Mouse (Mus musculus) c-Kit-negative CD71-positive TER-119-positive erythroid progenitor cells, embryonic 14.5 days (primary cell): ENCODE measurements at regions not wholly inside any gene's neighbourhood (a gene's known extent, or its start where the extent isn't known, plus 50 kb on each side); places are given as distances from the start of the nearest gene placed in this dataset.

ENCODE experiments used
- DNase-seq: peaks from one replicate; pipeline ENCODE4 v3.0.0-alpha.2; 2013; ENCODE audit warnings: low read depth, low spot score

GRCm38 (mm10) chr2:167759603-167760390 lies 70.2 kb upstream of the Tmem189 start:
- DNase-seq: no peak

GRCm38 (mm10) chr2:167757157-167757780 lies 67.6 kb upstream of the Tmem189 start:
- no peak for DNase-seq

DNA sequence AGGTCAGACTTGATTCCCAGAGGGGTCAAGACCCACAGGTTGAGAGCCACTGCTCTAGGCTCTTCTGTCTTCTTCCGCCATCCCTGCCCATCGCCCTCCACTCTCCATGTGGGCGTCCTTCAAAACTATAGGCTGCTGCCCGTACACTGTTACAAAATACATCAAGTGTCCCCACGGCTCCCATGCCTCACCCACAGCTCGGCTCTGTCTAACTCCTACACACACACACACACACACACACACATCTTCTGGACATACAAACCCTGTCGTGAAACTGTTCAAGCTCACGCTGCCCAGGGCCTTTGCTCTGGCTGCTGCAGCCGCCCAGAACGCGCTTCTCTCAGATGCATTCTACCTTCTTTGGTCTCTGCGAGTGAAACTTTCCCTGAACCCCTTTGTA lies 67.1 kb upstream of the Tmem189 start:
- DNase-seq: no peak

DNA sequence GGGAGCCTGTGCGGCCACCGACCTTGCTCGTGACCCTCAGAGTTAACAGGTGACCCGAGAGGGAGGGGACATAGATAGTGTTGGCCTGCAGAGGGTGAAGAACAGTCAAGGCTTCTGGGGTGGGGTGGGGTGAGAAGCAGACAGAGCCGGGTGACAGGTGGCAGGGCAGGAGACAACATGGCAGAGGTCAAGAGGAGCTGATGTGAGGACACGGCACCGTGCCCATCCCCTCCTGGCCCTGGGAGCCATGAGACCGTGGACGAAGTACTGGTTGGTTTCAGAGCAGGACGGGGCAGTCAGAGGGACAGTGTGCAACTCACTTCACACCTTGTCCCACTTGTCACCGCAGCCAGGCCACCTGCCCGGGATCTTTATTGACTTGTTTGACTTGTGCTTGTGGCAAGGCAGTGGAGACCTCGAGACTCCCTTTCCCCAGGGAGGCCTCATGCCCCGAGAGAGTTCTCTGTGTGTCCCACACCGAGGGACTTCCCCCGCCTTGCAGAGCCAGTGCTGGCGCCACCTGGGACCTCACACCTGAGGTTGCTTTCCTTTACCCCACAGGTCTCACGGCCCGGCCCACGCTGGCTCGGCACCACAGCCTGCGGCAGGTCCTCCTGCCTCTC lies 65.4 kb upstream of the Tmem189 start:
- no peak for DNase-seq

DNA sequence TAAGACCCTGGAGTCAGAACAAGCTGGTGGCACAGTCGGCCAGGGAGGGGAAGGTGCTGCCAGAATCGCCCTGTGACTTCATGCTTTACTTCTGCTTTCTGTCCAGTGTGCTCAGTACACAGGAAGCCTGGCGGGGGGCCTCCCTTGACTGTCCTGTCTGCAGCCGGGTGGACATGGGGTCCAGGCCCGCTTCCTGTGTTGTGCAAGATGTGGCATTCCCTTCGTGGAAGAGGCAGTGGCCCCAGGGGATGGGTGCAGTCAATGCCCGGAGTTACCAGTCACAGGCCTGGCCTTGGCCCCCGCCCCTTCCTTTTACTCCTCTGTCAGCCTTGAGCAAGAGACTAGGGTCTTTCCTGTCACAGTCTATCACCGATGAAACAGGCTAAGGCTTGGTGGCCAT lies 64.3 kb upstream of the Tmem189 start:
- DNase-seq: no peak

DNA sequence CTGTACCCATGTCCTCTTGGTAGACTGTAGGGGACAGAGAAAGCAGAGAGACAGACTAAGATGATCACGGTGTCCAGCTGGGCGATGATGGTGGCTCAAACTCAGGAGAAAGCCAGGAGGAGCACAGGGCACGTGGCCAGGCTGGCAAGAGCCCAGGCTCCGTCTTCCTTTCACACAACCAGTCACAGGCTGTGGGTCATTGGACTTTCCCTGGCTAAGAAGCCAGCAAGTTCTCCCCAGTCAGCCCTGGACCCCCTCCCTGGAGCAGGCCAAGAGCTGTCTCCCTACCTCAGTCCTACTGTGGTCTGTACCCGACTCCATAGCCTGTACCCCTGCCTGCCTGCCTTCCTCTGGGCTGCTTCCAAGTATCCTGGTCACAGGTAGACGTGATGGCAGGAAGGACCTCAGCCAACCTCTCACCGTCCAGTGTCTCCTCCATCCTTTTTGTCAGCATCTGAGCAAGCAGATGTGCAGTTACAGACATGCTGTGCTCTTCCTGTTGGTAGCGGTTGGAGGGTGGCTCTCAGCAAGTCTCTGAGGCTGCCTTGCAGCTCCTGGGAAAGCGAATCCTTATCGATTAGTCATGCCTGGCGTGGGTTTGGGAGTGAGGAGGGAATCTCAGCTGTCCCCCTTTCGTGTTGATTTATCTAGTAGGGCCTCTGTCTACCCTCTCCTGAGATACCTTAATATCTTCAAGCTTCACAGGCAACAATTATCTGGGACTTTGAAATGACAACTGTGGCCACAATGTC lies 63.4 kb upstream of the Tmem189 start:
- no peak for DNase-seq

- DNase-seq: no peak
Observed at GRCm38 (mm10) chr2:167751585-167751984, 62.0 kb upstream of the Tmem189 start.

DNA sequence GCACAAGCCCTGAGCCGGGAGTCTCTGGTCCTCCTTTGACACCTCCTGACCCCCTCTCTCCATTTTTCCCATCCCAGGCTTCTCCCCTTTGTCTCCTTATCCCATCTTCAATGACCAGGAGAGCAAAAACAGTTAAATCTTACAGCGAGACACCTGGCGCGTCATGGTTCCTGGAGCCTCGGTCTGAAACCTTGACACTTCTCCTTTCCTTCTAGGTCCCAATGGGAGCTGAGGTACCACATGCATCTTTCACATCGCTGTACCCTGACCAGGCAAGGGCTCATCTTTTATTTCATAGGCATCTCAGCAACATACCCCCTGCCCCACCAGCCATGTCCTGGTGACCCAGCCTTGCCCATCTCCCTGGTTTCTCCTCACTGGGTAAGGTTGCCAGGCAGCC lies 58.7 kb upstream of the Tmem189 start:
- DNase-seq: no peak

DNA sequence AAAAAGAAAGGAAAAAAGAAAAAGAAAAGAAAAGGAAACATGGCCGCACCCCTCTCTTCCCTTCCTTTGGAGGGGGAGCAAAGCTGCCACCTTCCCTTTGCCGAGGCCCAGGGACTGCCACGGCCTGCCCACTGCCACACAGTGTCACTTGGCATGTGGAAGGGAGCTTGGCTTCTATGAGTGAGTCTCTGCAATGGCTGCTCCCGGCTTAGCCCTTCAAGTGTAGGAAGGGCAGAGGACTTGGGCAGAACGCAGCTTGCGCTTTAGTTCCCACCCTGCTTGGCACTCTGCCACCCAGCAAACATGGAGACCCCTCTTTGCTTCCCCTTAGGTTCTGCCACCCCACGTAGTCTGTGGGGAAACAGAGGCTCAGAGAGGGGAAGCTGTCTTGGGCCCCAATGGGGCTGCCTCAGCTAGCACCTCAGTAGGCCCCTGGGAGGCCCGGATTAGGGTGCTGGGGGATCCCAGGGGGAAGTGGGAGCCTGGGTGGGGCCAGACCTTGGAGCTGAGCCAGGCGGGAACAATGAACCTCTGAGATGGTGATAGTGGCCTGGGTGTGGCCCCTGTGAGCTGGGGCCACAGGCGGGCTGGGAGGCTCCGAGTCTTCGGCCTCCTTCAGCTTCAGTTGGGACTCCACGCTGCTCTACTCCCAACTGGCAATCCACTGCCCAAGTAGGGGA lies 57.7 kb upstream of the Tmem189 start:
- DNase-seq: no peak

GRCm38 (mm10) chr2:167746344-167746743 lies 56.7 kb upstream of the Tmem189 start:
- DNase-seq: no peak

DNA sequence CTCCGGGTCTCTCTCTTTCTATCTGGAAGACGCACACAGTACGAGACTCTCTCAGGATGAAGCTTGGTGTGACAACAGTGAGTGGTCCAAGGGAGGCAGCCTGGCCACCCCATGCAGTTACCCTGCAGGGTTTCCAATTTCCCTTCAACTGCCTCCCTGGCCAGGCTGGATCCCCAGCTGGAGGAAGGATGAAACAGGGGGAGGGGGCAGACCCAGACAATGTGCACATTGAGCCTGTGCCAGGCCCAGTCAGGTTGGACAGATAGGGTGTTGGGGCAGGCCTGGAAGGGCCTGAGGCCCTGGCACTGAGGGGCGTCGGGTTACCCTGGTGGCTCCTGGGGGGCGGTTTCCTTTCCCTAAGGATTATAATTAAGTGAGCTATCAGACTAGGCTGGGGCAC lies 55.8 kb upstream of the Tmem189 start:
- DNase-seq: no peak

DNA sequence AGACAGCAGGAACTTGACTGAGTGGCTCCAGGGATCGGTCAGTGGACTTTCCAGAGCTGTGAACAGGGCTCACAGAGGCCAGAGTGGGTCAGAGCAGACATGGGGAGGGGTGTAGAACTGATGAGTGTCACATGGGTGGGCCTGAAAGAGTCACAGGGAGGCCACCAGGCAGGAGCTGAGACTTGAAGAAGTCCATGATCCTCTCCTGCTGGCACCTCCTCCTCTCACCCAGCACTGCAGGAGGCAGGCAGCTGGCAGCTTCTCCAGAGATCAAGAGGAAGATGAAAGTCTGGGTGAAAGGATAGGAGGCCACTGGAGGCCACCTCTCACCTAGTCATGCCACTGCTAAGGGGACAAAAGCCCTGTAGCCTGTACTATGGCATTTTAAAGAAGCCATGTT lies 54.5 kb upstream of the Tmem189 start:
- no peak for DNase-seq

DNA sequence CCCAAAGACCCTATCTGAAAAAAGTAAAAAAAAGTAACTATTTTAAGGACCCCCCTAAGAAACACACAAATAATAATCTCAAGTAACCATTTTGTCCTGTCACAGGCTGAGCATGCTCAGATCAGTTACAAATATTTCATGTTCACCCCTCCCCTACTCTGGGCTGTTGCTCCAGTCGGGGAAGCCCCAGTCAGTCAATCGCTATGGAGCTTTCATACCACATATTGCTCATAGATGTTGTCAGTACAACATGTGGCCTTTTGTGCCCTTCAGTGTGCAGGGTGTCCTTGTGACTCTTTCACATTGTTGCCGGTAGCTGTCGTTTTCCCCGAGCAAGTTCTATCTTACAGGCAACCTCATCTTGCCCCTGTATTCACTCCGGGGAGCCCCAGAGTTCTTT lies 52.9 kb upstream of the Tmem189 start:
- no peak for DNase-seq

GRCm38 (mm10) chr2:167740516-167741189 lies 51.0 kb upstream of the Tmem189 start:
- DNase-seq: no peak
